Mouse (Mus musculus) thymus, postnatal 14 days (tissue): Measurements from ENCODE around the gene Tti1.
A peak's percentile ranks its signal among the peaks of the same experiment; 100 is the strongest.

Source experiments
- DNase-seq: peaks from one replicate; pipeline ENCODE4 v3.0.0; 2021

The Tti1 gene

DNA sequence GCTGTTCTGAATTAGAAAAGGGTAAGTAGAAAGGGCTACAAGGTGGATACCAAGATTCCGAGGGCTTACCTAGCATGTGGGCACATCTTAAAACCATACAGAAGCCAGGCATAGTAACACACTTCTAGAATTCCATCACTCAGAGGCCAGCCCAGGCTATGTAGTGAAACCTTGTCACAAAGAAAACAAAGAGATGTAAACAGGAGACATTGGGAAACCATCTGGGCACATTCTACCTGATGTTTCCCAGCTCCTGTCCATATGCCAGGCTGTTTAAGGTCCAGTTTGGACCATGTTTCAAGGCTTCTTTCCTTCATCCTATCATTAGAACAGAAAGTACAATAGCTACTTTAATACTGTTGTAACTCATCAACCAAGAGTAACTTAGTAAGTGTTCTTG, 9.3 kb upstream of the Tti1 start:
- DNase-seq, result no peak

DNA sequence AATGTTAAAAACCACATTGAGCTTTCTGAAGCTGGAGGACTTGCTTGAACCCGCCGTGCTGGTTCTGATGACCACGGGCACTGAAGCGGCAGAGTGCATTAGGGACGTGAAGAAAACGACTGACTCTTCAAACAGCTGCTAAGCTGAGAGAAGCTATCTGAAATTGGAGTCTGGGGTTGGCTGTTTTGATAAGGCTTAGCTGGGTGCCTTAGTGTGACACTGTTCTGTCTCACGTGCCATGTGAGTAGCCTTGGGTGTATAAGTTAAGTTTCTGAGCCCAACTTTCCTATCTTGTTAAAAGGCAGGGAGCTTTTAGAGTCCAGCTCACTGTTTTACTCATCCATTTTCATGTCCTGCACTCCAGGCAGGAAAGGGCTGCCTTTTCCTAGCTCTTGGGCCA, 8.7 kb upstream of the Tti1 start:
- no peak for DNase-seq

DNA sequence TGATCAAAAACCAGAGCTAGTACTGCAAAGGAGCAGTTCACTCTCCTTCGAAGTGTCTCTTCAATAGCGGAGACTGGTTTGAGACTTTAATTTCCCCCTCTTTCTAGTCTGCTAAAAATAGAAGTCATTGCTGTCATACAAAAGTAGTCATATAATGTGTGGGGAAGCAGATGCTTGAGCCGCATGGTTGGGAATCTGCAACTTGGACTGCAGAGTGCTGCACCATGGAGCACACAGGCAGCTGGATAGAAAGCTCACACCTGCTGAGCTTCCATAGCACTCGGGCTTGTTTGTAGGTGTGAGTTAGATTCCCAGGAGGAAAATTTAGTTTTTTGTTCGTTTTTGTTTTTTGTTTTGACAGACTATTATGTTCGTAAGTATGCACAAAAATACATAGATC, 8.2 kb upstream of the Tti1 start:
- no peak for DNase-seq

DNA sequence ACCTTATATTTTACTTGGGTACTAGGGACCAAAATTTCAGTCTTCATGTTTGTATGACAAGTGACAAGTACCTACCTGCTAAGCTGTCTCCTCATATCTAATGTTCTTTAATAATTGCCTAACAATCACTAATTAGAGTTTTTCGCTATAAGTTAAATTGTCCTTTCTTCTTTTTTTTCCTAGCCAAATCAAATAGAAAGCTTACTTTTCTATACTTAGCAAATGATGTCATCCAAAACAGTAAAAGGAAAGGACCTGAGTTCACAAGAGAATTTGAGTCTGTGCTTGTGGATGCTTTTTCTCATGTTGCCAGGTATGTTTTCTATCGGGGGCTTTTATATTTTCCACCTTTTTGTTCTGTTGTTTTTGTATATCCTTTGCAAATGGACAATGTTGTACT, 7.6 kb upstream of the Tti1 start:
- DNase-seq, result no peak

DNA sequence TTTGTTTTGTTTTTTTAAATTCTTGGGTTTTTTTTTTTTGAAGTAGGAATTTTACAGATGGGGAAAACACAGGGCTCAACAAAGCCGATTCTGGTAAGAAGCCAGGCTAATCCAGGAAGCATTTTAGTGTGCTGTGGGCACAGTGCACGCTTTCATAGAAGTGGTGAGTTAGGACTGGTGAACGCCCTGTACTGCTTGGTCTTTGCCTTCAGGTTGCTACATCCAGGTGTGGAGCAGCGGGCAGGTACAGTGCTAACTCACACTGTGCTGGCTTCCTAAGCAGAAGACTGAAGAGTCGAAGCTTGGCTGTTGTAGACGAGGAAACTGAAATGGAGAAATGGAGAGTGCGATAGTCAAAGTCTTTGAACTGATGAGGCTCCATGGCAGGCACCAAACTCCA, 1.8 kb upstream of the Tti1 start:
- DNase-seq, result no peak

DNA sequence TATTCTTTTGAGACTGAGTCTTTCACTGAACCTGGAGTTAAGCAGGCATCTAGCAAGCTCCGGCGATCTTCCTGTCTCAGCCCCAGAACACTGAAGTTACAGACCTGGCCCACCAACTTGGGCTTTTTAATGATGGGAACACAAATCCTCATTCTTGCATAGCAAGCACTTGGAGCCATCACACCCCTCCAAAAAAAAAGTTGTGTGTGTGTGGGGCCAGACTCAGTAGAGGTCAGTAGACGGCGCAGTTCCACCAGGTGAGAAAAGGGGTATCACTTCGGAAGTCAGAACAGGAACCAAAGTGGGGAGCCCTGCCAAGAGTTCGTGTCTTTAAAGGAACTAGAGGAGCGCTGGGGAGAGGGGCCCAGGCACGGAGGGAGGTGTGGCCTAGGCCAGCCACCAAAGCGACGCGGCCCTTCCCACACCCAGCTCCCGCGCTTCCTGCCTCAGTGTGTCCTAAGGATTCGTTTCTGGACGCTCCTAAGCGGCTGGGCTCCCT, 329 bp downstream of the Tti1 start:
- DNase-seq, result no peak

DNA sequence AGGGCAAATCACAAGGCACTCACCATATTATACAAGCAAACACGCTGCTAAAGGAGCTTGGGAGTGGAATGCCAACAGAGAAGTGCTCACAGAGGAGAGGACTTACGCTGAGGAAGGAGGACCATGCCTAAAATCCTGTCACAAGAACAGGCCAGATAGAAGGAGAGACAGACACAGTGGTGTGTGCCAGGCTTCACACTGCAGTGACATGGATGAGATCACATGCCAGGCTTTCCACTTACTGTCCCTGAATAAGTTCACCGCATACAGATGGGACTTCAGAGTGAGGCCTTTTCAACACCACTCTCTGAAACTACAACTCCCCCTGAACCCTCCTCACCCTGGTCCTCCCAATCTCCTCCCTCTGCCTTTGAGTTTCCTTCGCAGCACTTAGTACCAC, 10.9 kb downstream of the Tti1 start:
- DNase-seq, result no peak

DNA sequence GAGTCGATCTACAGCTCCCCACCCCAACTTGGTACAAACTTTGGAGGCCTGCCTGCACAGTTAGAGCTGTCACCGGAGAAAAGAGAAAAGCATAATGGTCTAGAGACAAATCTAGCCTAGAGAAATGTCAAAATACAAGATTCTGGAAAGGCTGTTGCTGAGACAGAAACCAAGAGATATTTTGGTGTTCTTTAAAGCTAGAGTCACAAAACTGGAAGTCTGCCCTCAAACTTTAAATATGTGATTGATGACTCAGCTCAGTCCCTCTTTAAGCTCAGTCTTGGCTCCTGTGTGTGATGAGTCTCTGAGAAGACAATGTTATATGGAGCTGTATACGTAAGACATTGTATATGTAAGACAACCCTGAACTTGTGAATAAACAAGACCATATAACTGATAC, 15.6 kb downstream of the Tti1 start:
- DNase-seq, result no peak

DNA sequence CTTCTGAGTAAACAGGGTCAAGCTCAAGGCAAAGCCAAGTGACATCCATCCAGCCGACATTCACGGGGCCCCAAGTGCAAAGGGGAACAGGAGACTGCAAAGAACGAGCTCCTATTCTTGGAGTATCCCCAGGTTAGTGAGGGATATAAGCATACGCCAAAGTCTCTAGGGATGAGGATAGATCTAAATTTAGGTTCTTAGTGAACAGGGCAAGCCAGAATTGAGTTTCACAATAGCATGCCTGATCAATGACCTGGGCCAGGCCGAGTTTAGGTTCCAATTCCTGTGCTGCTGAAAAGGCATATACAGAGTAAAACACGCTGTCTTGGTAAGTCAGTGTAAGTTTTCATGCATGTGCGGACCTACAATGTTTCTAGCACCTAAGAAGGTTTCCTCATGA, 18.9 kb downstream of the Tti1 start:
- DNase-seq, result no peak

DNA sequence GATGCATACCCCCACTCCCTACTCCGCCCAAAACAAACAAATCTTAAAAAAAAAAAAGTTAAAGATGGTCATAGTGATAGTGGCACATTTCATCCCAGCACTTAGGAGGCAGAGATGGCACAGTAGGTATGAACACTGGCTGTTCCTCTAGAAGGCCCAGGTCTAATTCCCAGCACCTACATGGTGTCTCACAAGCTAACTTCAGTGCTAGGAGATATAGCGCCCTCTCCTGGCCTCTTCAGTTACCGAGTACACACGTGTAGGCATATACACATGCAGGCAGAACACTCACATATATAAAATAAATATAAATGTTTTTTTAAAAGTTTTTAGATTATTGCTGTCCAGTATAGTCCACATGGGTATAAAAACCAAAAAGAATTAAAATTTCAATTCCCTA, 22.6 kb downstream of the Tti1 start:
- DNase-seq, result no peak

DNA sequence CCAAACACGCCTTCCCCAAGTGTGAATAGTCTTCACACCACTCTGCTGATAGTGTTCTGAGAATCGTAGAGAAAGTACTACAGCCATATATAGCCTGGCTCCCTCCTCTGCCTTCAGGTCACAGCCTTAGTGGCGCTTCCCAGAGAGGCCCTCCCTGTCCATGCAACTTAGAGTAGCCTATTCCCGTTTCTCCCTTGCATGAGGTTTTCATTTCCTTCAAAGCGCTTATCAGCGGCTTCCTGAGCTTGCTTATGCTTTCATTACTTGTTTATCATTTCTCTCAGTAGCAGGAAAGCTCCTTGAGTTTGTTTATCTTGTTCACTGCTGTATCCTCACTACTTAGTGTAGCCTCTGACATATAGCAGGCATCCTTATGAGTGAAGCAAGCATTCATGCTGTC, 23.6 kb downstream of the Tti1 start:
- DNase-seq, result no peak

DNA sequence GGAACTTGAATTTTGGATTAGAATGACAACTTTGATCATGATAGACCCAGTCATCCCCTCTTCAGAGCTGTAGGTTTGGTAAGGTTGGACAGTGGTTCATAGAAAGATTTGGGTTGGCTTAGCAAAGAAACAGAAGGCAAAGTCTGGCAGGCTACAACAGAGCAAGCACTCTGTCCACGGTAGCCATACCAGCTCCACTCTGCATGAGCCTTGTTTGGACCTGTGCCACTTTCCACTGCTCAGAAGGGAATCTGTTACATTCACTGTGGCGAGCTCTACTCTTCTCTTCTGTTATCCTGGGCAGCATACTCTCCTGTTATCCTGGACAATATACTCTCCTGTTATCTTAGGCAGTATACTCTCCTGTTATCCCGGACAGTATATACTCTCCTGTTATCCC, 29.4 kb downstream of the Tti1 start:
- no peak for DNase-seq

DNA sequence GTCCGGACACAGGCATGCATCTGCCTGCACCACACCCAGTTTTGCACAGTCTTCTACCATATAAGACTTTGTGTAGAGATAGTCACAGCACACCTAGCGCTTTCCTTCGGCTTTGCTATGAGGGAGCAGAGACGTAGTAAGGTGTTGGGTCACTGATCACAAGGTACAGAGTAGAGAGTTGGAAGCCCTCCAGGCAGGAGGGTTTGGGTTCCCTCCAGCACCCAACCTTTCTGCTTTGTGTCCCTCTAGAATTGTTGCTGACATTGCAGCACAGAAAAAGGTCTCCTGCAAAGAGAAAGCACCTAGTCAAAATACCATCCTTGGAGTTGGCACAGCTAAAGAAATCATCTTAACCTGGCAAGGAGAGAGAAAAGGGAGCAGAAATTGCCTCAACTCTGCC, 35.7 kb downstream of the Tti1 start:
- DNase-seq, result no peak

DNA sequence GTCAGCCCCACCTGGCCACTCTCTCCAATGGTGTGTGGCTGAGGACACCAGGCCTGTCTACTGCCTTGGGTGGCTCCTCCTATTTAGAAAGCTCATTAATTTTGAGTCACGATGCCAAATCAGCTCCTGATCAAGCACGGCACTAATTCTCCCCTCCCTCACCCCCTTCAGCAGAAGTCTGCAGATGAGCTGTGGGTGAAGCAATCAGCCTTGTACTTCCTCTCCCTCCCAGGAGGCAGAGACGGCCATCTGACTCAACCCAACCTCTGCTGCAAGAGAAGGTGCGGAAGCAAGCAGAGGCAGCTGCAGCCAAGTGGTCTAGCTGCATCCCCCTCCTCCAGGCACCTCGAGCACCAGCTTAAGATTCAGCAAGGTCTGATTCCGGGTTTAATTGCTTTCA, 37.2 kb downstream of the Tti1 start:
- no peak for DNase-seq

DNA sequence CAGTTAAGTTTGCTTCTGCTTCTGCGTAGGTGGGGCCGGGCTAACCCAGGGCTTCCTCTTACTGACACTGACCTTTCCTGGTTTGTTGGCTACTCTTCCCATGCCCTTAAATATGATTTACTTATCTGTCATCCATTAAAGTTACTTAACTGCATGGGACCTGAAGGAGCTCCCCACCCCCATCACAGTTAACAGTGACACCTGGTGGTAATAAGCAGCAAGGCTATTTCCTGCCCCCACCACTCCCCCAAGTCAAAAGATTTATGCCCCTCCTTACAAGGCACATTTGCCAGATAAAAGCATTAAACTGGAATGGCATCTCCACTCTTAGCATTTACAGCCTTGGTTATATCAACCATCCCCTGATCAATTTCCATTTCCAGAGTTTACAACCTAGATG, 38.3 kb downstream of the Tti1 start:
- DNase-seq, result no peak

DNA sequence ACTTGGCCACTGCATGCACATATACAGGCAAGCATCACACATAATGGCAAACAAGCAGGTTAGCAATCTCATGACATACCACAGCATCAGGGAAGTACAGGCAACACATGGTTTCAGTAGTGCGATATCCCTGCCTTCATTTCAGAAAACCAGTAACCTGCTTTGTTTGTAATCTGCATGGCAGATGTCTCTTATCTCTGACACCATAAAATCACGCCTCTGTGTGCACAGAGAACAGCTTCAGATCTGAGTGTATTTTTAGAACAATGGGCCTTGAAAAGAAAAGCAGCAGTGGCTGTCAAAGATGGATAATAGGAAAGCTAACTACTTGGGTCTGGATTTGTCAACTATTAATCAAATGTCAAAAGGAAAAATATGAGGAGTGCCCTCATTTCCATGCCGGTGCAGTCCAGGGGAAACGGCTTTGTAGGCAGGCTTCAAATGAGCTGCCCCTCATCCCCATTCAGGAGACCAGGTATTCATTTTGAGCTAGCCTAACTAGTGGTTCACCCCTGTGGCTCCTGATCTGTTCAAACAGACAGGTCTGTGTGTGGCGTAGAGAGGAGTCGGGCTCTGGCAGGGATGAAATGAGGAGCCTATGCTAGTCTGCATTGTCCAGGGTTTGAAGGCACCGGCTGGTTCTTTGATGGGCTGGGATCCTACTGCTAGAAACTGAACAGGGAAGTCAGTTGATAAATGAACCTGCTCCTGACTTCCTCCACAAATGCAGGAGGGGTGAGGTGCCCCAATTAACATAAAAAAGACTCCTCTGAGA, 39.6 kb downstream of the Tti1 start:
- no peak for DNase-seq

DNA sequence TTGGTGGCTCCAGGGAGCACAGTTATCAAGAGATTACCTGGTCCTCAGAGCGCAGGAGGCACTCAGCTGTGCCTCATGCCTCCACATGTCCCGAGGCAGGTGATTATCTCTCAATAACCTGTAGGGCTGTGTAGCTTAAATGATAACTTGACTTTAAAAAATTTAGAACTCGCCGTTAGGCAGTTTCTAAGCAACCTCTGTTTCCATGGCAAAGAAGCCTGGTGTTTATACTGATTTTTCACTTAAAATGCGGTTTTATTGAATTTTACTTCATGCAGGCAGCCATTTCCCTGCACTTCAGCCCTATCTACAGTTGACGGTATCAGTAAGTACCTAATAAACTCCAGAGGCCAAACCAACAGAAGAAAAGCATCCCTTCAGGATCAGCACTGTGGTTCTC, 42.0 kb downstream of the Tti1 start:
- no peak for DNase-seq

DNA sequence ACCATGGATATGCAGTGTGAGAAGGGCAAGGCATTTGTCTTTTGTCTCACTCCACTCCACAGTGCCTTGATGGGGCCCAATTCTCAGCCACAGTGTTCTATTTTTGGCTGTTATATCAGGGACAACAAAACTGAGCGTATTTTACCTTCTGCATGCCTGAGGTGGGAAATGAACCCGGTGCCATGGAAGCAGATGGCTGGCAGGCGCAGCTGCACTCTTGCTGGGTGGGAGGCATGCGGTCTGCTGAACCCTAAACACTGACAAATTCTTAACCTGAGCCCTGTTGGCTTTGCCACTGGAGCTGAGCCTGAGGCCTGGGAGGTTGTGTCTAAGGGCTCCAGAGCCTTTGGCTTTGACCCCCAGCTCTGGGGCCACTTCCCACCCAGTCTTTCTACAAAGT, 42.6 kb downstream of the Tti1 start:
- no peak for DNase-seq

DNA sequence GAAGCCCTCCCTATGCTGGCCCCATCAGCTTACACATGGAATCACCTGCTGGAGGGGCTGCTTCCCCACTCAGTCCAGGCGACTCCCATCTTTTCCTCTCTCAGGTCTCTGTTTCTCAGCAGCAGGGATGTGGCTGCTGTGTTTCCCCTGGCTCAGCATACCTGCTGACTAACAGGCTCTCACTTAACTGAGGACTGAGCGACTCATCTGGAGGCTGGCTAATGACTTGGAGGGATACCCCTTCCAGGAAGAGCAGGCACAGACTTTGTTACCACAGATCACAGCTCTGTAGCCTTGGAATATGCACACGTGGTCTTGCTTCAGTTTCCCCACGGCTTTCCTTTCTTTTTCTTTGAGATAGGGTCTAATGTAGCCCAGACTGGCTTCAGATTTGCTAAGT, 45.0 kb downstream of the Tti1 start:
- DNase-seq, result no peak

DNA sequence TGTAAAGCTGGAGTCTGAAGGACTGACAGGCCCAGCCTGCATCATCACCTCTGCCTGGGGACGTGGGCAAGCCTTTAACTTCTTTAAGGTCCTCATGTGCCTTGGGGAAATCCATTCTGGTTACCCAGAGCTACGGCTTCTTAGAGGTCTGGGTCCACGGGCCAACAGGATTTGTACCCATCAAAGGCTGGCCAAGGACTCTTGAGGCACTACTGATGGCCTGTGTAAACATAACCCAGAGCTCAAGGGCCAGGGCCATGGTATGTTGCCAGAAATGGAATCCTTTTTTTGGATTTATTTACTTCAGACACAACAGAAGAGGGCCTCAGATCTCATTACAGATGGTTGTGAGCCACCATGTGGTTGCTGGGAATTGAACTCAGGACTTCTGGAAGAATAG, 45.5 kb downstream of the Tti1 start:
- DNase-seq, result no peak

DNA sequence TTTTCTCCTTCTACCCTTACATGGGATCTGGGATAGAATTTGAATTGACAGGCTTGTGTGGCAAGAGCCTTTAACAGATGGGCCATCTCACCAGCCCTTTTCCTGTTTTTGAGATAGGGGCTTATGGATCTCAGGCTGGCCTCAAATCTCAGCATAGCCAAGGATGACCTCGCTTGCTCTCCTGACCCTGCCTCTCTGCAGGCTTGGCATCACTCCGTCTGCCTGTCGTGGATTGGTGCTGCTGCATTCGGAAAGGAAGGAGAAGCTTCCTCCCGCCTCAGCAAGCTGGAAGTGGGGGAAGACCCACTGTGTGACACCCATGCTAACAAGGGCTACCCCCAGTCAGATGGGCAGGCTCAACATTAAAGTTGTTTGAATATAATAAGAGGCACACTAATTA, 49.0 kb downstream of the Tti1 start:
- no peak for DNase-seq

DNA sequence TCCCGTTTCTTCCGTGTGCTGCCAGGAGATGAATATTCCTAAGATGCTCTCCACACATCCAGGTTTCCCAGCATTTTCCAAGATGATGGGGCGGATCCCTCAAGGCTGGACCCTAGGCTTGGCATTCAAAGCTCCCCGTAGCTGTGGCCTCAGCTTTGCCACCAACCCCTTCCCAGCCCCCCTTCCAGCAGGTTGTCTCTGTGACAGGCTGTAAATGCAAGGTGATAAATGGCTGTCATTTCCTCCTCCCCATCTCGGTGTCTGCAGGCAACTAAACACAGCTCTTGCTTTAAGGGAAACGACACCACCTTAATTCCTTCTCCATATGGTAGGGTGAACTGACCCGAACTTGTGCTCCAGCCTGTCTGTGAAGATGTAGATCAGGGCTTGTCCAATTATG, 52.6 kb downstream of the Tti1 start:
- no peak for DNase-seq

DNA sequence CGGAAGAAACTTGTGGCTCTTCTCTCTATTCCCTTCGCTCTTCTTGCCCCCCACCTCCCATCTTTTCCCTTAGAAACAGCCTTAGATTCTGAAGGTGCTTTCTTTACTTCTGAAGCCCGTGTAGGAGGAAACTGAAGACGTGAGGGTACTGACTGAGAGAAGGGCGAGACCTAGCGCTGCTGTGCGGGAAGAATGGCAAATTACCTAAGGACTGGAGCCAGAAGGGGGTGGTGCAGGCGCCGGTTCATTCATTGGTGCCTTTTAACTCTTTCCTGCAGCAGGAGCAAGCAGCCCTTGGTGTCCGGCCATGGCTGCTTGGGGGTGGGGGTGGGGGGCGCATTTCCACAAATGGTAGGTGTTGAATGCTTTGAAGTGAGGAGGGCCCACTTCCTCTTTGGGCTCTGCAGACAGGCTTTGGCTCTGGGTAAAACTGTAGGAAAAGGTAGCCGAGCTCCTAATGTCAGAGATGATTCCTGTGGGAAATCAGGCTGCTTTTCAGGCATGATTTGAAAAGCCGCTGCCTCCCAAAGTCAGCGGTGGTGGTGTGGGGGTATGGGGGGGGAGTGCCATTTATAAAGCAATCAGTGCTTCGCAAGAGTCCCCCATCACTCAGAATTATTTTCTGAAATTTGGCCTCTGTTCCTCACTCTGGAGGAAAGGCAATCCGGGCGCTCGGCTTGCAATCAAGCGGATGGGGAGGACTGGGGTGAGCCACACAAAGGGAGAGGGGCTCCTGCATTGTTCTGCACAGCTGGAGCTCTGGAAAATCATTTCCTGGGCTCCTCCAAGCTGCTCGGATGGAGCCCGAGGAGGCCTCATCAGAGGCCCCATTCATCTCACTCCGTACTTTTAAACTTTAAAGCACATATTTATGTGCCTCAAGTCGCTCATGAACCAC, 53.4 kb downstream of the Tti1 start:
- DNase-seq, result no peak

DNA sequence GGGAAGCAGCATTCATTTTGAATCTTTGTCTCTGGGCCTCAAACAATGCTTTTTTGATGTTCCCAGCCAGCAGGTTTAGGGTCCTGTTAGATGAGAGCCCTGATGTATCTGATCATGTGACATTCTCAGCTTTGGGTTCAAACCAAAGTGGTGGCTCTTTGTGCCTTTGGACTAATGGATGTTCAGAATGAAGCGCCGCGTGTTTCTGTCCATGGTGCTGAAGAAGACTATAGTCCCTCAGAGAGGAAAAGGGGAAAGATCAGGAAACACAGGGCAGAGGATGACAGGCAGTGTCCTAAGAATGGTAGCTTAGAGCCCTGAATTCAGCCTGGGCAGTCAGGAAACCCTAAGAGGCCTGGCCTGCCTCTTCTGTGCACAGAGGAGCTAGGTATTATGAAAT, 57.6 kb downstream of the Tti1 start:
- peak; percentile 49 for DNase-seq
